Mouse (Mus musculus) neural tube, embryonic 12.5 days (tissue): ENCODE results near the gene Dyx1c1. TPM values are rescaled to one million over a fixed set of nuclear protein-coding genes. Genes with fewer than 3 reads are reported as not detected.

Source experiments
- ATAC-seq: fragments of 200-750 bp; cut with Nextera tagmentation; 2 replicates; pipeline ENCODE4 v1.8.0; 2017; ENCODE audit warnings: low read depth, mild to moderate bottlenecking, moderate TSS enrichment, moderate library complexity; ENCODE audit not compliant: low FRiP score
- H3K27ac ChIP-seq: fragments of 300-500 bp; sonication (generic); 2 replicates; pipeline ENCODE4 v1.5.1; 2016
- H3K27me3 ChIP-seq: fragments of 300-500 bp; sonication (generic); replicated peaks from 2 replicates; pipeline ENCODE4 v1.6.1; 2016; ENCODE audit warnings: mild to moderate bottlenecking
- H3K36me3 ChIP-seq: fragments of 300-500 bp; sonication (generic); 2 replicates; pipeline ENCODE4 v1.6.1; 2016; ENCODE audit warnings: mild to moderate bottlenecking
- H3K4me1 ChIP-seq: fragments of 300-500 bp; sonication (generic); 2 replicates; pipeline ENCODE4 v1.6.1; 2016
- H3K4me2 ChIP-seq: fragments of 300-500 bp; sonication (generic); replicated peaks from 2 replicates; pipeline ENCODE4 v1.6.1; 2016; ENCODE audit warnings: mild to moderate bottlenecking
- H3K4me3 ChIP-seq: fragments of 300-500 bp; sonication (generic); 2 replicates; pipeline ENCODE4 v1.5.1; 2016
- H3K9ac ChIP-seq: fragments of 300-500 bp; sonication (generic); 2 replicates; pipeline ENCODE4 v1.6.1; 2016; ENCODE audit warnings: mild to moderate bottlenecking
- H3K9me3 ChIP-seq: fragments of 300-500 bp; sonication (generic); 2 replicates; pipeline ENCODE4 v1.6.1; 2016; ENCODE audit warnings: mild to moderate bottlenecking
- WGBS: fragments of 180-500 bp; shearing (Covaris S2); methylation state at CpG from one replicate; pipeline ENCODE4 v1.1.7; 2016; 5-methylcytosine and 5-hydroxymethylcytosine counted together
- microRNA-seq: library from miRNA; unstranded; fragments of <30 nt; microRNA quantifications from one replicate; pipeline ENCODE4, GENCODE M21; 2017
- polyA plus RNA-seq: library from polyadenylated mRNA; unstranded; fragments of >200 nt; fragmentation: Nextera tagmentation; extraction: Ambion mirVana; gene quantifications from 2 replicates; pipeline ENCODE4 v1.2.1, GENCODE M21; 2016

Dyx1c1 gene
- polyA plus RNA-seq, 1 experiment from 2014 or later = 2.0 TPM

DNA sequence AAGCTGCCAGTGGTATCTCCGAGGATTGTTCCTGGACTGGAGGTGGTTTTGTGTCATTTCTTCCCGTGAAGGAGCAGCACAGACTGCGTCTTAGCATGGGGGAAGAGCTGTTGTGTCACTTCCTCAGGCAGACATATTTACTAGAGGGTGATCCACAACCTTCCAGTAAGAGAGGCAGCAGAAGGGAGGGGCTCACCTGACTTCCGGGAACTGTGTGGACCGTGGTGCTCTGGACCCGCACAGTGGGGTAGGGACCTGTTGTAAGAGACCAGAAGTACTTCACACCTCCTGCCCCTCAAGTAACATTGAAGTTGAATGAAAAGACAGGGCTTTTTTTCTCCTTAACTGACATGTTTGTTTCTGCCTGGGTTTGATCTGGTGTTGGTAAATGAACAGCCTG lies 46.5 kb downstream of the Dyx1c1 start:
- Histone ChIP-seq H3K9ac (no peak overlapping the region), H3K4me1 (no peaks in the 10 kb centered on the region), H3K27ac (no peak overlapping the region), H3K4me3 (no peak overlapping the region), H3K4me2 (no peak overlapping the region), H3K27me3 (no peaks in the 10 kb centered on the region), H3K9me3 (no peaks in the 10 kb centered on the region), H3K36me3 (peaks cover 37% of the 10 kb centered on the region)
- 90% methylated on average over 6 of the region's 6 CpGs for WGBS
- no peak for ATAC-seq

DNA sequence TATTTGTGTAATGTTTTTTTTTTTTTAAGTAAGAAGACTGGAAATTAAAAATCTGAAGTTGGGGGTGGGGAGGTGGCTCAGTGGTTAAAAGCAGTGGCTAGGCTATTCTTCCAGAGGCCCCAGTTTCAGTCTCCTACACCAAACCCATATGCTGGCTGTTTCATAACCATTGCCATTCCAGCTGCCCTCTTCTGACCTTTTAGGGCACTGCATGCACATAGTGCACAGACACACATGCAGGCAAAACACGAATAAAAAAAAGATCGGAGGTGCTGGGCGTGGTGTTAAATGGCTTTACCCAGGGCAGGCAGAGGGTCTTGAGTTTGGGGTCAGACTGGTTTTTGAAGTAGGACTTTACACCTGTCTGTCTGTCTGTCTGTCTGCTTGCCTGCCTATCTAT lies 47.6 kb downstream of the Dyx1c1 start:
- Histone ChIP-seq H3K4me2 (no peak overlapping the region), H3K9me3 (no peaks in the 10 kb centered on the region), H3K36me3 (peaks cover 33% of the 10 kb centered on the region), H3K4me3 (no peak overlapping the region), H3K4me1 (no peaks in the 10 kb centered on the region), H3K27ac (no peak overlapping the region), H3K27me3 (no peaks in the 10 kb centered on the region), H3K9ac (no peak overlapping the region)
- 94% methylated on average over 3 of the region's 3 CpGs for WGBS
- no peak for ATAC-seq

DNA sequence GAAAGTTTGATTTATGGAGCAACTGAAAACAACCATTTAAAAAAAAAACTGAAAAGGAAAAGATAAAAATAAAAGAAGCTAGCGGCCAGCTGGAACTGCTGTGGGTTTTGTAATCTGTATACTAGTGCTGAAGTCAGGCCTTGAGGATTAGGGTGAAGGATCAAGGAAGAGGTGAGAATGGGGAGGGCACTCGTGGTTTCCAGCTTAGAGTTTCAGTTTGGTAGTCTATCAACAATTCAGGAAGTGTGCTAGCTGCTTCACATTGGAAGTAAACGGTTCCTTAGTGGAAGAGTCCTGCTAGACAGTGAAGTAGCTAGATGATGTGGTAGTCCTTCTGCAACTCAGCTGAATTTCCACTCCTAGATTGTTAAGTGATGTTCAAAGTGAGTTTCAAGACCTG lies 49.8 kb downstream of the Dyx1c1 start:
- Histone ChIP-seq H3K9me3 (no peaks in the 10 kb centered on the region), H3K4me3 (no peak overlapping the region), H3K27me3 (no peaks in the 10 kb centered on the region), H3K4me2 (no peak overlapping the region), H3K36me3 (peaks cover 40% of the 10 kb centered on the region), H3K9ac (no peak overlapping the region), H3K27ac (no peak overlapping the region), H3K4me1 (no peaks in the 10 kb centered on the region)
- 77% methylated on average over 3 of the region's 3 CpGs for WGBS
- no peak for ATAC-seq

DNA sequence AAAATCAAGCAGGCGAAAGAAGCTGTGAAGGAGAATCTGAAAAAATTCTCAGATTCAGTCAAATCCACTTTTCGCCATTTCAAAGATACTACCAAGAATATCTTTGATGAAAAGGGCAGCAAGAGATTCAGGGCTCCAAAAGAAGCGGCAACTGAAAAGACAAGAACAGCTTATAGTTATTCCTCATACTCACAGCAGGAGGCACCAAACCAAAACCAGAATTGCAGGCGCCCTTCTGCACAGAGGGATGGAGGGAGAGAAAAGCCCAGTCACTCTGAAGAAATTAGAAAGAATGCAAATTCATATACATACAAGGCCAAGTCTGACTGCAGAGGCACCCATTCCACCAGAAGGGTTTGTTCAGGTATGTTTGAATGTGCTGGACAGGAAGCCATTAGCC lies 54.0 kb downstream of the Dyx1c1 start:
- Histone ChIP-seq H3K4me1 (no peaks in the 10 kb centered on the region), H3K9me3 (no peaks in the 10 kb centered on the region), H3K9ac (no peak overlapping the region), H3K4me2 (no peak overlapping the region), H3K36me3 (peaks cover 56% of the 10 kb centered on the region), H3K27me3 (no peaks in the 10 kb centered on the region), H3K27ac (no peak overlapping the region), H3K4me3 (no peak overlapping the region)
- WGBS = 91% methylated on average over 4 of the region's 4 CpGs
- ATAC-seq = no peak

DNA sequence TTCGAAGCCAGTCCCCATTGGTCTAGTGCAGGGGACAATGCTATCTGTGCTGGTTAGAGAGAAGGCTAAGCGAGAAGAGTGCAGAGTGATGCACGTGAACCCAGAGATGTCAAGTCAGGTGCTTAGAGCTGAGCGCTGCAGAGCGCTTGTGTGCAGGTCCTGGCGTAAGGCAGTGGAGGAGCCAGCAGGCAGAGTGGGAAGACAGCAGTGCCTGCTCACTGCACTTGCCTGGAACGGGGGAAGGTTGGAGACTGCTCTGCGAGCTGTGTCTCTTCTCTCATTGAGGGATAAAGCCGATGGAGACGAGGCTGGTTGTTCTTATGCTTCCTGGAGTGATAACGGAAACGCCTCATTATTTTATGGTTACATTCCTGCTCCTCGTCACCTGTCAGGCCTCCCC lies 56.1 kb downstream of the Dyx1c1 start:
- Histone ChIP-seq H3K27me3 (no peaks in the 10 kb centered on the region), H3K4me1 (no peaks in the 10 kb centered on the region), H3K4me2 (no peak overlapping the region), H3K27ac (no peak overlapping the region), H3K9ac (no peak overlapping the region), H3K36me3 (peaks cover 70% of the 10 kb centered on the region), H3K9me3 (no peaks in the 10 kb centered on the region), H3K4me3 (no peak overlapping the region)
- 90% methylated on average over 13 of the region's 13 CpGs for WGBS
- ATAC-seq = no peak

DNA sequence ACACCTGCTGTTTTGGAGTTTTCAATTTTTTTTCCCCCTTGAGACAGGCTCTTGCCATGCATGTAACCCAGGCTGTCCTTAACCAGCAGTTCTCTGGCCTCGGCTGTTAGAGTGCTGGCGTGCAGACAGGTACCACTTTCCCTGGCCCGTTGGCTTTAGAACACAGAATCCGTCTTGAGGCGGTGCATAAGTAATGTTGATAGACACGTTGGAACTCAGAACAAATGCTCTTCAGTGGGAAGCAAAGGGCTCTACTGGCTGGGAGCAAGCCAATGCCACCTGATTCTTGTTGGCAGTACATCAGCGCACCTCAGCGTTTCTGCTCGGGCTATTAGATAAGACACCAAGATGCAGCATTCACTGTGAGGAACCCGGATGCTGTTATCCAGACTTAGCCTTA lies 61.3 kb downstream of the Dyx1c1 start:
- ATAC-seq = no peak

DNA sequence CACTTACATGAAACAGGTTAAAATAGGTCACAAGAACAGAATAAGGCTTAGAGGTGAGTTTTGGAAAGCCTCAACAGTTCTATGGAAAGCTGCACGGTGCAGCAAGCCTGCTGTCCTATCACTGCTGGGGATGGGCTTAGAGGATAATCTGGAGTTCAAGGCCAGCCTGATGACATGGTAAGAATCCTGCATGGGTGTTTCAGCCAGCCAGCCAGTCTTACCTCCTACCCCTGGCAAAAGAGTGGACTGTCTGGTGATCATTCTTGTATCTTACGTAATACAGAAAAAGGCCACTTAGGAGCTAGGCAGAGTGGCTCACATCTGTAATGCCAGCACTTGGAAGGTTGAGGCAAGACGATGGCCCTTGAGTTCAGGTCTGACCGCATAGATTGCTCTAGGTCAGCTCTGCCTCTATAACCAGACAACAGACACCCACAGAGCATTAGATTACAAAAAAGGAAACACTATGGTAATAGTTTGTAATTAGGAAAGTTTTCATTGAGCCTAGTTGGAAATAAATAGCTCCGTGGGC lies 62.0 kb downstream of the Dyx1c1 start:
- no peaks in the 10 kb centered on the region for H3K27me3 ChIP-seq
- H3K9me3 ChIP-seq = no peaks in the 10 kb centered on the region
- no peak overlapping the region for H3K4me2 ChIP-seq
- no peaks in the 10 kb centered on the region for H3K4me1 ChIP-seq
- H3K4me3 ChIP-seq = no peak overlapping the region
- no peak for ATAC-seq
- no peak overlapping the region for H3K9ac ChIP-seq
- no peak overlapping the region for H3K27ac ChIP-seq
- WGBS = 93% methylated on average over 5 of the region's 5 CpGs
- peaks cover 52% of the 10 kb centered on the region for H3K36me3 ChIP-seq

More for the DNA sequence above, 61.3 kb downstream of the Dyx1c1 start:
- Histone ChIP-seq H3K27me3 (no peaks in the 10 kb centered on the region), H3K4me3 (no peak overlapping the region), H3K4me1 (no peaks in the 10 kb centered on the region), H3K36me3 (peaks cover 59% of the 10 kb centered on the region), H3K27ac (no peak overlapping the region), H3K9me3 (no peaks in the 10 kb centered on the region), H3K4me2 (no peak overlapping the region), H3K9ac (no peak overlapping the region)
- WGBS = 93% methylated on average over 10 of the region's 10 CpGs

Small RNA genes within 50 kb of the gene (microRNA-seq; reads per million reads assigned to microRNA genes)
- gene Gm27353 = not detected

Other genes with a start within 250 kb of the Dyx1c1 start
- 1.2 and 1.5 TPM in 2 replicates for gene Prtg, start 151.9 kb upstream of the Dyx1c1 start, polyA plus RNA-seq
- gene Pygo1, start 33.1 kb upstream of the Dyx1c1 start, polyA plus RNA-seq = 12.0 and 13.0 TPM in 2 replicates
- not detected in 2 replicates for gene Gm44503, start 67 bp downstream of the Dyx1c1 start, polyA plus RNA-seq
- gene Ccpg1os, start 26.6 kb downstream of the Dyx1c1 start, polyA plus RNA-seq = 21.6 and 25.9 TPM in 2 replicates
- 33.3 and 35.5 TPM in 2 replicates for gene Ccpg1, start 26.6 kb downstream of the Dyx1c1 start, polyA plus RNA-seq
- gene Pigb, start 81.6 kb downstream of the Dyx1c1 start, polyA plus RNA-seq = 9.4 and 13.1 TPM in 2 replicates
- gene Rab27a, start 86.1 kb downstream of the Dyx1c1 start, polyA plus RNA-seq = 1.2 and 1.3 TPM in 2 replicates
- gene Khdc3, start 143.1 kb downstream of the Dyx1c1 start, polyA plus RNA-seq = not detected in 2 replicates
- not detected in 2 replicates for gene Gm20509, start 143.7 kb downstream of the Dyx1c1 start, polyA plus RNA-seq
- 116 TPM in 2 replicates for gene Rsl24d1, start 154.6 kb downstream of the Dyx1c1 start, polyA plus RNA-seq